Mouse (Mus musculus) G1E (cell line): ENCODE measurements at regions not wholly inside any gene's neighbourhood (a gene's known extent, or its start where the extent isn't known, plus 50 kb on each side); places are given as distances from the start of the nearest gene placed in this dataset.

ENCODE experiments used
- CTCF ChIP-seq: IDR thresholded peaks from 2 replicates; pipeline ENCODE4 v1.5.1; 2012; ENCODE audit warnings: low read depth, low read length, inconsistent platforms, mixed read lengths
- GATA2 ChIP-seq: IDR thresholded peaks from 2 replicates; pipeline ENCODE4 v1.6.1; 2012; ENCODE audit warnings: low read depth, low read length, inconsistent platforms, borderline replicate concordance
- TAL1 ChIP-seq: conservative IDR thresholded peaks from 2 replicates; pipeline ENCODE4 v1.6.1; 2012; ENCODE audit warnings: low read depth, low read length, inconsistent platforms, mixed read lengths

GRCm38 (mm10) chr17:4610993-4611392 is 383.1 kb upstream of the Arid1b start:
- TF ChIP-seq CTCF (no peak), GATA2 (no peak), TAL1 (no peak)
